Mouse (Mus musculus): ENCODE results near the gene Dact3.

The Dact3 gene

DNA sequence AGATGAGACGGTGACA is at the start of gene Dact3:
Dact3 (plus strand) TSS at position 8 of the 16 bp plus-strand sequence.
- DNase-seq (ENCODE audit: low read depth) = no peak

DNA sequence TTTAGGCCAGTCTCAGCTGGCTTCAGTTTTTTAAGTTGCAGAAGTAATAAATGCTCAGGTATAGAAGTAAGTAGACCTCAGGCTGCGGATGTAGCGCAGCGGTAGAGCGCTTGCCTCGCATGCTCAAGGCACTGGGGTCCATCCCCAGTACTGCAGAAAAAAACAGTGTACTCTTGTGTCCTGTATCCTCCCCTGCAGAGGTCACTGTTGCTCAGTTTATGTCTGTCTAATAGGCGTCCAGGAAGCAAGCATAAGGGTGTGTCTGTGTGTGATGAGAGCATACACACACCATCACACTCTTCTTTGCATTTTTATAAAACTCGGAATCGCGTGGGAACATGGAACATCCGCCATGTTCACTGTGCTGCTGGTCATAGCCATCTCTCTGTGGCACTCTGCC is 49.3 kb upstream of the Dact3 start:
- DNase-seq (ENCODE audit: low read depth) = peak; percentile 87

DNA sequence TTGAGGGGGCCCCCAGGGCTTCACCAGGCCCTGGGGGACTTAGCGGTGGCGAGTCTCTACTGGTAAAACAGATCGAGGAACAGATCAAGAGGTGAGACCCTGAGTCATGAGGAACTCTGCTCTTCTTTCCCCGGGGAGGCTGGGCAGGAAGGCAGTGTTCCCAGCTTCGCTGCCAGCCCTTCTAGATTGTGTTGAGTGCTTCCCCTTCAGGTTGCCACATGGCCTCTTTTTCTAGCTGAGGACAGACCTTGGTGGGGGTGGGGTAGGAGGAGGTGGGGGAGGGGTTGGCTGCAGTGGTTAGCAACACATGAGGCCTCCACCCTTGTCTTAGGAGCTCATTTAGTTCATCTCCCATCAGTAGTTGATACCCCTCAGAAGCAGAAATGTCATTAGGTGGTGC is 48.5 kb upstream of the Dact3 start:
- no peak for DNase-seq (ENCODE audit: low read depth)

DNA sequence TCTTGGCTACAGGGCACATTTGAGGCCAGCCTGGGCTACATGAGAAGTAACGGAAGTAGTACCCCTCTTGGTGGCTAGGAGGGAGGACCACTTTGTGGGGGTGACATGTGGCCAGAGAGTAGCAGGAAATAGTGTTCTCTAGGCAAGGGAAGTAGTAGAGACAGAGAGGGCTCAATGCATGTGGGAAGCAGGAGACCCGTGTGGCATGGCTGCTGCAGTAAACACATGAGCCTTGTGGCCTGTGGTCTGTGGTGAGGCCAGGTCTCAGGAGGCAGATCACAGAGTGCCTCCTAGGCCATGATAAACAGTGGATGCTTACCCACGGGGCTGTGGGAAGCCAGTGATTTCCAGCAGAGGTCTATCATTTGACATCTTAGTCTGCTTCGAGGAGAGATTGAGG is 47.8 kb upstream of the Dact3 start:
- DNase-seq (ENCODE audit: low read depth) = peak; percentile 62

DNA sequence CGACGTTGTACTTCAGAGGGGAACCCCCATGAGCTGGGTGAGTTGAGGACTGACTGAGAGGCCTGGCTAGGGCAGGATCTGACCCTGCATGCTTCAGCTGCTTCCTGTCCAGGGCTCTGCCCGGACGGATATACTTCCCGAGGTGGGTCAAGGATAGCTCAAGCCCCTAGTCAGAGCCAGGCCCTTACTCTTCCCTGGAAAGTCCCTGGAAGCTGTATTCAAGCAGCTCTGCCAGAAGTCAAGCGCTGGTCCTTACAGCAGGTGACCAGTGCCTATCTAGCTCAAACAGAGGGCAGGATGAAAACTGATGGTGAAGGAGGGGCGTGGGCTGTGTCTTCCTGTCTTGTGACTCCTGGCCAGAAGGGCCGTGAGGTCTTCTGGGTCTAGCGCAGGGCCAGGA is 44.7 kb upstream of the Dact3 start:
- DNase-seq (ENCODE audit: low read depth) = no peak

DNA sequence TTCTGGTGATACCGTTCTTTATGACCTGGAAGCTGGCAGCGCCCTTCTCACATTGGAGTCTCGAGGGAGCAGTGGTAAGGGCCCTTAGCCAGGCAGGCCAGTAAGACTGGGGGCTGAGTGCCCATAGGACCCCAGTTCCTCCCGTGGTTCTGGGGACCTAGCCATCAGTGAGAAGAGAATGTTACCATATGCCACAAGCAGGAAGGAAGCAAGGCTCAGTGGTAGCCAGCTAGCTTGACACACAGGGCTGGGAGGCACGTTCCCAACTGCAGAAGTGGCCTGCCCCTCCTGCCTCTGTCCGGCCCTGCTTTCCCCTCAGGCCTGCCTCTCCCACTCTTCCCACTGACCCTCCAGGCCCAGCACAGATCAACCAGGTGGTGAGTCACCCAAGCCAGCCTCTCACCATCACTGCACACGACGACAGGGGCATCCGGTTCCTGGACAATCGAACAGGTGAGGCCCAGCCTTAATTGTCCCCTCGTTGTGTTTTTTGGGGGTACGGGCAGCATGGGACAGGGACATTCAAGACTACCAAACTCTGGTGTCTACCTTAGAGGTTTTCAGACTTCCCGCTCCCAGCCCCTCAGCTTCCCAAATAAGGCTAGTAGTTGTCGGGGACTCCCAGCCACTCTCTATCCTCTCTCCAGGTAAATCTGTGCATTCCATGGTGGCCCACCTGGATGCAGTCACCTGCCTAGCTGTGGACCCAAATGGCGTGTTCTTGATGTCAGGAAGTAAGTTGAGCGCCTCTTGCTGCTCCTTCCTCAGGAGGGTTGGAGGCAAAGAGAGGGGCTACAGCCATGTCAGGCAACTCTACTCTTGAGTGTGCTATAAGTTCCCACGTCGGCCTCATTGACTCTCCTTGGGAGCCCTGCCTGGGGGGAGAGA is 37.0 kb upstream of the Dact3 start:
- no peak for DNase-seq (ENCODE audit: low read depth)

DNA sequence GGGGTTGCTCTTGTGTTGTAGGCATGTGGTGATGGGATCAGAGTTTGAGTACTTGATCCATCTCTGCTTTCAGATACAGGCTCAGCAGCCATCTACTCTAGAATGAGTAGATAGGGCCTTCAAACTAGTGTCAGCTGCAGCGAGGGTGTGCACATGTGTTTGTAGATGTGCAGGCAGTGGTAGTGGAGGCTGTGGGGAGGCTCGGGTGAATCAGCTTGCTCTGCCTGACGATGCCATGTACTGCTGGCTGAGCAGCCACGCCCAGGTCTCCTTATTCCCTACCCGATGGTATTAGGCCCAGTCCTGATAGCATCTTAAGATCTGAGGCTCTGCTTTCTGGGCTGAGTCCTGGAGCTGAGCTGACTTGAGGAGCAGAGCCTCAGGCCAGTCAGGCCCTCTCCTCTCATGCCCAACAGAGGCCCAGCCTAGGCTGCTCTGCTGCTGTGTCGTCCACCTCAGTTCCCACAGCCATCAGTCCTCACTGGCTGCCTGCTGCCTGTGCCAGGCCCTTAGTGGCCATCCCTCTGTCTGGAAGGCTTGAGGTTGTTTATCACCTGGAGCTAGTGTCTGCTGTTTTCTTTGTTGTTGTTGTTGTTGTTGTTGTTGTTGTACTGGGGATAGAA is 36.2 kb upstream of the Dact3 start:
- DNase-seq (ENCODE audit: low read depth) = no peak

DNA sequence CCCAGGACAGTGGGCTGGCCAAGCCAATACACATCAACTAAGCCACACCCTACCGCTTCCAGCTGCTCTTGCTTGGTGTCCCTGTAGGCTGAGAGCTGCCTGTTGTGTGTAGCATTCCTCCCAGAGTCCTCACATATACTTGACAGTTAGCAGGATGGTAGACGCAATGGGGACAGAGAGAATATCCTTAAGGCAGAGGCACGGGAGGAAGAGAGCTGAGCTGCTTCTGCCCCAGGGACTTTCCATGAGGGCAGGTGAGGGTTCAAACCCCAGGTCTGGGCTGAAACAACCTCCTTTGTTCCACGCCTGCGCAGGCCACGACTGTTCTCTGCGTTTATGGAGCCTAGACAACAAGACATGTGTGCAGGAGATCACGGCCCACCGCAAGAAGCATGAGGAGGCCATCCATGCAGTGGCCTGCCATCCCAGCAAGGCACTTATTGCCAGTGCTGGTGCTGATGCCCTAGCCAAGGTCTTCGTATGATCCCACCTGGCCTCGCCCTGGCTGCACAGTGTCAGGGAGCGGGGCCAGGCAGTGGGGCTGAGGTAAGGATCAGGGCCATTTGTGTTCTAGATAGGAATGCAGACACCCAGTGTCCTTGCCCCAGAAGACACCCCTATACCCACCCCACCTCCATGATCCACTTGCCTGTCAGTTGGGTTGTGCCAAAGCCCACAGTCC is 35.5 kb upstream of the Dact3 start:
- no peak for DNase-seq (ENCODE audit: low read depth)

DNA sequence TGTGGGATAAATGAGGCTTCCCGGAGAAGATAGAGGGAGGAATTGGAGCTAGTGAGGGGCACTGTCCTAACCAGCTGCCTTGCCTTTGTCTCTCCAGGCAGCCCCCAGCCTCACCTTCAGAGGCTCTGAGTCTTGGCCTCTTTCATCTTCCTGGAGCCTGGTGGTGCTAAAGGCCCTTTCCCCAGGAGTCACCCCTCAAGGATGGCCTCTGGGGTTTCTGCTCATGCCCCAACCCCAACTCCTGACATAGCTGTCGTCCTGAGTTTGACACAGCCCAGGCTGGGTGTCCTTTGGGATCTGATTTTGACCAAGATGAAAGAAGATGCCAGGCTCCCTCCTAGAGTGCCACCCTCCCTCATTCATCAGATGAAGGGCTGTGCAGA is 35.0 kb upstream of the Dact3 start:
- no peak for DNase-seq (ENCODE audit: low read depth)

DNA sequence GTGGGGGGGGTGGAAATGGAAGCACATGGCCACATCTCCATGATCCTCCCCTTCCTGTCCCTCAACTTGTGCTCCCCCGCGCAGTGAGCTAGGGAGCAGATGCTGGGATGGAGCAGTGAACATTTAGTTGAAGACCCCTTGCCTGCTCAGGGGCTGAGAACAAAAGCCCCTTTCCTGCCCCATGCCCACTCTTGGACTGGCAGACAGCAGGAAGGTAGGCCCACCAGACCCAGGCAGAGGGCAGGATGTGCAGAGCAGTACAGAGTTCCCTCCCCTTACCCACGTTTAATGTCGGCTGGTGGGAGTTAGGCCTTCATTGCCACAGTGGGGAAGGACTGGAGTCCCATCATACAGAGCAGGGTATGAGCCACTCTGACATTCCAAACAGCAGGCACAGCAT is 34.0 kb upstream of the Dact3 start:
- no peak for DNase-seq (ENCODE audit: low read depth)

DNA sequence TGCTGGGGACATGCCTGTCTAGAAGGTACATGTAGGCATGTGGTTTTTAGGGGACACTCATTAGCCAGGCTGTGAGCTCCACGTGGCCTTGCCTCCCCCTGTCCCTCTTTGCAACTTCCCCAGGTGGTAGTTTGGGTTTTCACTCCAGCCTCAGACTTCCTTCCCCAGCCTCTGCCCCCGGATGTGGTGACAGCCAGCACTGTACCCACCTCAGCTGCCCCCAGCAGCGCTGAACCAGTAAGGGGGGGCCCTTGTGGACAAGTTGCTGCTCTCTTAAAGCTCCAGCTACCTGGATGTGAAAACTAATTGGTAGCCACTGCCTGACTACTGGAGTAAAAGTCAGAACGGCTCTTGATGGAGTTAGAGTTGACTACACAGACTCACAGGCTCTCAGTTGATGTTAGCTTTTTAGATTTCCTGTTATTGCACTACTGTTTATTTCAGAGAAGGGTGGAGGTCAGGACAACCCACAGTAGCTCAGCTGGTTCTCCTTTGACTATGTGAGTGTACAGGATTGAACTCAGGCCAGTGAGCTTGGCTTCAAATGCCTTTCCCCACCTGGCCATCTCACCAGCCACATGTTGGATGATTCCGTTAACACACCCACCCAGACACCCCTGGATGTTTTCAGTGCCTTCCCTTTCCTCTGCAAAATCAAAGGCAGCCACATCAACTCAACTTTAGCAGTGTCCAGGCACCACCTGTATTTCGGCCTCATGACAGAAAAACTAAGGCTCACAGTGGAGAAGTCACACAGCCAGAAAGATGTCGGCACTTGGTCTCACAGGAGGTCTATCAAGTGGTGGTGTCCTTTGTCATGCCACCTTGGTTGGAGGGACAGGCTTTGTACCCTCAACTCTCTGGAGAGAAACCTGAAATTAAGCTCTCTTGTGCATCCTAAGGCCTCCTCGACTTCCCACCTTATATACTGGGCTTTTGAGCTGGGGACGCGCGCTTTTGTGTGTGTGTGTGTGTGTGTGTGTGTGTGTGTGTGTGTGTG is 33.3 kb upstream of the Dact3 start:
- DNase-seq (ENCODE audit: low read depth) = peak; percentile 89

DNA sequence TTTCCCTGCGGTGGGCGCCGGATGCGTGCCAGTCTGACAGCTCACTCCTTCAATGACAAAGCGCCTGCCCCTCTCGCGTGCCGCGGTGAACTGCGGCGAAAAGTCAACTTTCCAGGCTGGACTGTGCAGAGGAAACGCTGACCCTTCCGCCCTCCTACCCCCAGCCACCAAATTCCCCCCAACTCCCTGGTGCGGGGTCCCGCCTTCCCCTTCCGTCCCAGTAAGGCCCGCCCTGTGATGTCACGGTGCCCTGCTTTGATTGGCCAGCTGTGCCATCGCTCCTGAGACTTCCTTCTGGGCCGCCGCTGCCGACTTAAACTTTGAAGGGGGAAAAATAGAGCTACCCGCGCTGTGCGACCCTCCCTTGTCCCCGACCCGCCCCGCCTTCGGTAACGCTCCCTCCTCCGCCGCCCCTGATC is 32.5 kb upstream of the Dact3 start, which contains the start of gene Prkd2:
Prkd2 (plus strand) TSS at position 258 of the 419 bp plus-strand sequence.
- peak; percentile 92 for DNase-seq (ENCODE audit: low read depth)

DNA sequence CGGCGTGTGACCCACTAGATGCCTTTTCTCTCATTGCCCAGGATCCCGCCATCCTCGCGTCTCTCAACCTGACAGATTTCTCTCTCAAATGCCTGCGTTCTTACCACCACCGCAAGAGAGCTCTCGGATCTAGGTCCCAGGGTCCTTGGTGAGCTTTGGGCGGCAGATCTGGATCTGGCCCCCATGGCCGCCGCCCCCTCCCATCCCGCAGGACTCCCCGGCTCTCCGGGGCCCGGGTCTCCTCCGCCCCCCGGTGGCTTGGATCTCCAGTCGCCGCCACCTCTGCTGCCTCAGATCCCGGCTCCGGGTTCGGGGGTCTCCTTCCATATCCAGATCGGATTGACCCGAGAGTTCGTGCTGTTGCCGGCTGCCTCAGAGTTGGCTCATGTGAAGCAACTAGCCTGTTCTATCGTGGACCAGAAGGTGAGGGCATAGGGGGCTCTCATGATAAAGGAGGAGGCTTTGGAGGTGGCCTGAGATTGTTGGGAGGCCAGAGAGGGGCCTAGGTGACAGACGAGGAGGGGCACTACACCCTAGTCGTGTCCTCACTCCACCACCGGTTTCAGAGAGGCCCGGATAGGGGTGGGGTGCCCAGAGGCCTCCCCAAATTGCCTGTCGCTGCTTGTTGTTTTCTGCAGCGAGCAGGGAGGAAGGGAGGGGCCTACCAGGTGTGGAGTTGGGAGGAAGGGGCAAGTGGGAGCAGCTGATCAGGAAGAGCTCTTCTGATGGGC is 31.5 kb upstream of the Dact3 start:
- peak; percentile 74 for DNase-seq (ENCODE audit: low read depth)

DNA sequence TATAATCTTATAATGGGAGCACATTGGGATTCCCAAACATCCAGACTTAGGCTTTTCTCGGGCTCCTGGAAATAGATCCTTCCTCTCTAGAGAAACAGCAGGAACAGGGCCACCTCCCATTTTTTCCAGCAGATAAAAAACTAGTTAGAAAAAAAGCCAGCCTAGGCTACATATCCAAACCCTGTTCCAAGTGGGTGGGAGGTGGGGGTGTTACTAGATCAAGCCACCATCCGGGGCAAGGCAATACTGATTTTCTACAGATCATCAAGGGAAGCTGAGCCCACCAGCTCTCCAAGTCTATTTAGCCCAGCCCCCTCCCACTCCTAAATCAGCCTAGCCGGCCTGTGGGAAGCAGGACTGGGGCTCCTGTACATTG is 30.4 kb upstream of the Dact3 start:
- DNase-seq (ENCODE audit: low read depth) = peak; percentile 35

DNA sequence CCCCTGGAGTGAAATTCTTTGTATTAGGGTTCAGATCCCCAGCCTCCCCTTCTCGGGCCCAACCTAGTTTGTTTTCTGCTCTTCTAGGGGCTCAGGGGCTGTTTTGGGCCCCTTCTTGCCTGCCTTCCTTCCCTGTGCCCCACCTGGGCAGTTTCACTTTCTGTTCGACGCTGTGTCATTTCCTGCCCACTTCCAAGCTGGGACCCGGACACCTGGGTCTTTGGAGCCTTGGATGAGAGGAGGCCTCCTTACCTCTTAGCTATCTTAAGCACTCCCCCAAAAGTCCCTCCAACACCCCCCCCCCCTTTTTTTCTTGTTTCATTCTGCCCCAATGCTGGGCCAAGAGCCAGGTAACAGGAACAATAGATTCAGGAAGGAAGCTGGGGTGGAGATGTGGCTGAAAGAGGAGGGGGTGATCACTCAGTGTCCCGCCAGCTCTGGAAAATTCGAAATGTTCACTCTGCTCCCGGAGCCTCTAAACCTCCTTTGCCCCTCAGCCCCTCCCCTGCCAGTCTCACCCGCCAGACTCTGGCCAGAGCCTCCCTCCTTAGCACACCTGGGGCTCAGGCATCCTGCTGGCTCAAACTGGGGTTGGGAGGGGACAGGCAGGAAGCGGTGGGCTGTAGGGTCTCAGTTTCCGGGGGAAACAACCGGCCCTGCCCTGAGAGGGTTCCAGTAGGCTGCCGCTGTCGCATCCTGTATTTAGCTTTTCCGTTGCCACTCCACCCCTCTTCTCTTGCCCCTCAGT is 29.9 kb upstream of the Dact3 start:
- peak; percentile 83 for DNase-seq (ENCODE audit: low read depth)

DNA sequence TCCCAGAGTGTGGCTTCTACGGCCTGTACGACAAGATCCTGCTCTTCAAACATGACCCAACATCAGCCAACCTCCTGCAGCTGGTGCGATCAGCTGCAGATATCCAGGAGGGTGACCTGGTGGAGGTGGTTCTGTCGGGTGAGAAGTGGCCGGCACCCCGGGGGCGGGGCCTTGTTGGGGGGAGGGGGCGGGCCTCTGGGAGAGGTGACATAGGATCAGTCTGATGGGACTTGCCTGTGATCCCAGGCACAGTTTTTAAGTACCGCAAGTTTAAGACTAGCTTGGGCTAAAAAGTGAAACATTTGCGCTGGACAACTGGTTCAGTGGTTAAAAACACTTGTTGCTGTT is 29.3 kb upstream of the Dact3 start:
- DNase-seq (ENCODE audit: low read depth) = no peak

DNA sequence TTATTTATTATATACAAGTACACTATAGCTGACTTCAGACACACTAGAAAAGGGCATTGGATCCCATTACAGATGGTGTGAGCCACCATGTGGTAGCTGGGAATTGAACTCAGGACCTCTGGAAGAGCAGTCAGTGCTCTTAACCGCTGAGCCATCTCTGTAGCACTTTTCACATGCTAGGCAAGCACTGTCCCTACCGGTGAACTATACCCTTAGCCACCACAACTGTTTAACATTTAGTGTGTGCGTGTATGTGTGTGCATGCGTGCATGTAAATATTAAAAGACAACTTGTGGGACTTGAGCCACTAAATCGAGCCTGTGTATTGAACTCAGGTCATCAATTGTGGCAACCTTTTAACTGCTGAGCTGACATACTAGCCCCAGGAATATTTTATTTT is 28.3 kb upstream of the Dact3 start:
- DNase-seq (ENCODE audit: low read depth) = no peak

DNA sequence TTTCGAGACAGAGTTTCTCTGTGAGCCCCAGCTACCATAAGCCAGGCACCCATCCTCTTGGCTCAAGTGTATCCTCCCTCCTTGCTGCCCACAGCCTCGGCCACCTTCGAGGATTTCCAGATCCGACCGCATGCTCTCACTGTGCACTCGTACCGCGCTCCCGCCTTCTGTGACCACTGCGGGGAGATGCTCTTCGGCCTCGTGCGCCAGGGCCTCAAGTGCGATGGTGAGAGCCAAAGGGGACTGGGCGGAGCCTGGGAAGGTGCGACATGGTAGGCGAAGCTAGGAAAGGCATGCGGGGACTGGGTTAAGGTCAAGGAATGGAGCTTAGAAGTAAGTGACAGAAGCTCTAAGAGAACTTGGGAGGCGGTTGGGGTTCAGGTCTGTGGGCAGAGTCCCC is 27.6 kb upstream of the Dact3 start:
- no peak for DNase-seq (ENCODE audit: low read depth)

DNA sequence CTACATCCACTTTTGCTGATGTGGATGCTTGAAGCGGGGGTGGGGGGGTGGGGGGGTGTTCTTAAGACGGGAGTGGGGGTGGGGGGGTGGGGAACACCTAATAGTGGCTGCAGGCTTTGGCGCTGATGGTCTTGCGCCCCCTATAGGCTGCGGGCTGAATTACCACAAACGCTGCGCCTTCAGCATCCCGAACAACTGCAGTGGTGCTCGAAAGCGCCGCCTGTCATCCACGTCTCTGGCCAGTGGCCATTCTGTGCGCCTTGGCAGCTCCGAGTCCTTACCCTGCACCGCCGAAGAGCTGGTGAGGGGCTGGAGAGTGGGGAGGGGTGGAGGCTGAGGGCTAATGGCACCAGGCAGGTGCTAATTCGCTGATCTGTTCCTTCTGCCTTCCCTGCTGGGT is 26.5 kb upstream of the Dact3 start:
- DNase-seq (ENCODE audit: low read depth) = peak; percentile 70

DNA sequence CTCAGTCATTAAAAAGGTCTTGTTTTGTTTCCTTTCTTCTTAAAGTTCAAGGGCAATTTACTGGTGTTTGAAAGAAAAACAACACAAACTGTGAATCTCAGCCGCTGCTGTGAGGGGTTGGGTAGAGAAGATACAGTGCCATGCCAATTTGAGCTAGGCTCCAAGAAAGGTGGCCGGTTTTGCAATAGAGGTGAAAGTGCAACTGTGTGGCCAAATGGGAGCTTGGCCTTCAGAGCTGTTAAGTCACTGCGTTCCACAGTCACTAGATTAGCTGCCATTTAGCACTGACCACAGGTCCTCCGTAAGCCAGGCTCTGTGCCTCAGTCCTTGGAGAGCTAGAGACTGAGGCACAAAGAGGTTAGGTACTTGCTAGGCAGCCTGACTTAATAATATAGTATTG is 23.5 kb upstream of the Dact3 start:
- DNase-seq (ENCODE audit: low read depth) = no peak

DNA sequence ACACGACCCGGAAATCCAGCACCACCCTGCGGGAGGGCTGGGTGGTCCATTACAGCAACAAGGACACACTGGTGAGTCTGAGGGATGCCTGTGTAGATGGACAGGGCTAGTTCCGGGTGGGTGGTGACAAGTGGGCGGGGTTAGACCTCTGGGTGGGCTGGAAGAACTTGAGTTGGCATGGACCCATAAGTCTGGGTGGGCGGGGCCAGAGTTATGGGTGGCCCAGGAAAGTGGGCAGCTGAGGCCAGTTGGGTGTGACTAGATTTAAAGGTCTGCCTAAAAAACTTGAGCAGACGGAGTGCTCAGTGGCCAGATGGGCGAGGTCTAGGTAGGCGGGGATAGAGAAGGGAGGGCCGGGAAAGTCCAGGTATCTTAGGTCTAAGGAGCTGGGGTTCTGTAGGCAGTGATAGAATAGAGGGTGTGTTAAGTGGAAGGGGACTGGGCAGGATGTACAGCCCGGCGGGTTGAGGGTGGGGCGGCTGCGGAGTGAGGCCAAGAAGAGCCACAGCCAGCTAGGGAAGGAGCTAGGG is 21.8 kb upstream of the Dact3 start:
- DNase-seq (ENCODE audit: low read depth) = no peak

Measured in induced T-regulatory cell, adult 2 months (primary cell).